Mouse (Mus musculus) intestine, postnatal 0 days (tissue): ENCODE data around the gene Cx3cr1. TPM values are rescaled to one million over a fixed set of nuclear protein-coding genes. Genes with fewer than 3 reads are reported as not detected.

ENCODE experiments used
- ATAC-seq: fragments of 200-750 bp; cut with Nextera tagmentation; 2 replicates; pipeline ENCODE4 v1.8.0; 2017; ENCODE audit warnings: mild to moderate bottlenecking, moderate TSS enrichment, moderate library complexity
- H3K27ac ChIP-seq: fragments of 300-500 bp; sonication (generic); 2 replicates; pipeline ENCODE4 v1.5.1; 2014; ENCODE audit warnings: mild to moderate bottlenecking, low read depth, low read length, moderate library complexity
- H3K27me3 ChIP-seq: fragments of 300-500 bp; sonication (generic); replicated peaks from 2 replicates; pipeline ENCODE4 v1.6.1; 2014; ENCODE audit warnings: low read length, mixed read lengths; ENCODE audit not compliant: control insufficient read depth, insufficient read depth
- H3K36me3 ChIP-seq: fragments of 300-500 bp; sonication (generic); 2 replicates; pipeline ENCODE4 v1.6.1; 2014; ENCODE audit warnings: mild to moderate bottlenecking, moderate library complexity; ENCODE audit not compliant: control insufficient read depth, insufficient read depth
- H3K4me1 ChIP-seq: fragments of 300-500 bp; sonication (generic); replicated peaks from 2 replicates; pipeline ENCODE4 v1.6.1; 2014; ENCODE audit warnings: antibody characterized with exemption, low read length, mixed read lengths; ENCODE audit not compliant: control insufficient read depth, insufficient read depth
- H3K4me2 ChIP-seq: fragments of 300-500 bp; sonication (generic); replicated peaks from 2 replicates; pipeline ENCODE4 v1.6.1; 2014; ENCODE audit warnings: low read depth, mild to moderate bottlenecking, moderate library complexity
- H3K4me3 ChIP-seq: fragments of 300-500 bp; sonication (generic); 2 replicates; pipeline ENCODE4 v1.5.1; 2014; ENCODE audit warnings: low read depth, low read length
- H3K9ac ChIP-seq: fragments of 300-500 bp; sonication (generic); 2 replicates; pipeline ENCODE4 v1.6.1; 2014; ENCODE audit warnings: mild to moderate bottlenecking, low read depth, low read length
- H3K9me3 ChIP-seq: fragments of 300-500 bp; sonication (generic); 2 replicates; pipeline ENCODE4 v1.6.1; 2016; ENCODE audit warnings: mixed run types; ENCODE audit not compliant: control insufficient read depth
- CTCF ChIP-seq: sonication (generic); IDR thresholded peaks from 2 replicates; pipeline ENCODE4 v1.5.1; 2016; ENCODE audit warnings: low read depth, mild to moderate bottlenecking, control low read depth, antibody characterized with exemption, moderate library complexity
- WGBS: fragments of 180-500 bp; shearing (Covaris S2); extraction: QIAGEN DNeasy Blood & Tissue Kit; methylation state at CpG from one replicate; pipeline ENCODE4 v1.1.7; 2014; 5-methylcytosine and 5-hydroxymethylcytosine counted together
- polyA plus RNA-seq: library from polyadenylated mRNA; unstranded; fragments of >200 nt; fragmentation: Nextera tagmentation; extraction: Ambion mirVana; gene quantifications from 2 replicates; pipeline ENCODE4 v1.2.1, GENCODE M21; 2015

Gene Cx3cr1
- polyA plus RNA-seq, 1 experiment from 2014 or later: 5.4 TPM

DNA sequence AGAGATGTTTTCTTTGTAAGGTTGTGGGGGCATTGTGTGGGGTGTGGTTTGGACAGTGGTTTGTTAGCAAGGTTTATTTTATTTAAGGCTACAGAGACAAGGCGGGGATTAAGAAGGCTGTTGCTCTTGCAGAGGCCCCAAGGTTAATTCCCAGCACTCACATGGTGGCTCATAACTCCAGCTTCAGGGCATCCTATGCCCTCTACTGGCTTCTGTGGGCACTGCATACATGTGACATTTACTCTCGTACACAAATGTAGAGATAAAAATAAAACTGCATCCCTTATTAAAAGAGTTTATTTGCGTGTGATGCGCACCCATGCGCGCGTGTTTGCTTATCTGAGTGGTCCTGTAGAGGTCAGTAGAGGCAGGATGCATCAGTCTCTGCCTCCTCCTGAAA, 19.4 kb upstream of the Cx3cr1 start:
- Histone ChIP-seq H3K4me3 (no peak overlapping the region), H3K36me3 (no peaks in the 10 kb centered on the region), H3K4me1 (no peaks in the 10 kb centered on the region), H3K27me3 (no peaks in the 10 kb centered on the region), H3K27ac (no peak overlapping the region), H3K4me2 (no peak overlapping the region), H3K9me3 (0 out of 2 replicates have a peak, but pooled peaks cover 2% of the 10 kb centered on the region), H3K9ac (no peak overlapping the region)
- ATAC-seq: no peak
- 84% methylated on average over 7 of the region's 7 CpGs for WGBS
- TF ChIP-seq CTCF: 0 out of 2 replicates have a peak, but pooled peaks have one; percentile 15

- WGBS: 84% methylated on average over 9 of the region's 9 CpGs
- H3K4me2 ChIP-seq: no peak overlapping the region
Measured at GRCm38 (mm10) chr9:120084406-120084805, 14.7 kb upstream of the Cx3cr1 start.

DNA sequence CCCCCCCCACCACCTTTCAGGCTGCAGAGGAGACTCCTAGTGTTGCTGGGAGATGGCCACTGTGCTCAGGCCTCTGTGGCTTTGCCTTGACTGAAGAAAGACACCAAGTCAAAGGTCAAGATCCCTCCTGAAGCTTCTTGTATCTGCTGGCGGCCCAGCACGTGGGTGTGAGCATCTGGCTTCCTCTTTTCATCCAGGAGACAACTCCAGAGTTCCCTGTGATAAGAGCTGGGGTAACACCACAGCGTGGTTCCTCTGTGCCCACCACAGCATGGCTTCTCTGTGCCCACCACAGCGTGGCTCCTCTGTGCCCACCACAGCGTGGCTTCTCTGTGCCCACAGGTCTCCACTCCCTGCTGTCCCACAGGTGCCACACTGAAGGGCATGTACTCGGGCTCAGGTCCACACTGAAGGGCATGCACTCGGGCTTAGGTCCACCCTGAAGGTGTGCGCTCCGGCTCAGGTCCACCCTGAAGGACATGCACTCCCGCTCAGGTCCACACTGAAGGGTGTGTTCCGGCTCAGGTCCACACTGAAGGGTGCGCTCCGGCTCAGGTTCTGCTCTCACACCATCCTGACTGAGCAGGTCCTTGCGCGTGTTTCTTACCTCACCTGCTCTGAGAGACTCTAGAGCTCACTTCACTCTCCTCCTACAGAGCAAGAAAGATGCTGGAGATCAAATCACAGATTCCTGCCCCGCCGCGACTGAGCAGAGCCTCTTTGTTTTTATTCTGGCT, 13.6 kb upstream of the Cx3cr1 start:
- no peak overlapping the region for H3K9ac ChIP-seq
- H3K4me1 ChIP-seq: no peaks in the 10 kb centered on the region
- no peak overlapping the region for H3K4me3 ChIP-seq
- no peak overlapping the region for H3K27ac ChIP-seq
- no peak for ATAC-seq
- TF ChIP-seq CTCF: no peak
- no peaks in the 10 kb centered on the region for H3K27me3 ChIP-seq
- no peak overlapping the region for H3K4me2 ChIP-seq
- no peaks in the 10 kb centered on the region for H3K36me3 ChIP-seq
- WGBS: 80% methylated on average over 18 of the region's 18 CpGs
- 0 out of 2 replicates have a peak, but pooled peaks cover 2% of the 10 kb centered on the region for H3K9me3 ChIP-seq

More at GRCm38 (mm10) chr9:120084406-120084805, 14.7 kb upstream of the Cx3cr1 start:
- Histone ChIP-seq H3K27ac (no peak overlapping the region), H3K9me3 (0 out of 2 replicates have a peak, but pooled peaks cover 2% of the 10 kb centered on the region), H3K4me1 (no peaks in the 10 kb centered on the region), H3K9ac (no peak overlapping the region), H3K27me3 (no peaks in the 10 kb centered on the region), H3K4me3 (no peak overlapping the region), H3K36me3 (no peaks in the 10 kb centered on the region)
- ATAC-seq: no peak
- no peak for TF ChIP-seq CTCF

- H3K27ac ChIP-seq: no peak overlapping the region
- no peaks in the 10 kb centered on the region for H3K4me1 ChIP-seq
- TF ChIP-seq CTCF: no peak
- no peak overlapping the region for H3K4me3 ChIP-seq
- no peak overlapping the region for H3K9ac ChIP-seq
- H3K4me2 ChIP-seq: no peak overlapping the region
- H3K27me3 ChIP-seq: no peaks in the 10 kb centered on the region
- 0 out of 2 replicates have a peak, but pooled peaks cover 2% of the 10 kb centered on the region for H3K9me3 ChIP-seq
- H3K36me3 ChIP-seq: no peaks in the 10 kb centered on the region
- no peak for ATAC-seq
- WGBS: 84% methylated on average over 4 of the region's 4 CpGs
Measured at GRCm38 (mm10) chr9:120082691-120083090, 13.0 kb upstream of the Cx3cr1 start.

DNA sequence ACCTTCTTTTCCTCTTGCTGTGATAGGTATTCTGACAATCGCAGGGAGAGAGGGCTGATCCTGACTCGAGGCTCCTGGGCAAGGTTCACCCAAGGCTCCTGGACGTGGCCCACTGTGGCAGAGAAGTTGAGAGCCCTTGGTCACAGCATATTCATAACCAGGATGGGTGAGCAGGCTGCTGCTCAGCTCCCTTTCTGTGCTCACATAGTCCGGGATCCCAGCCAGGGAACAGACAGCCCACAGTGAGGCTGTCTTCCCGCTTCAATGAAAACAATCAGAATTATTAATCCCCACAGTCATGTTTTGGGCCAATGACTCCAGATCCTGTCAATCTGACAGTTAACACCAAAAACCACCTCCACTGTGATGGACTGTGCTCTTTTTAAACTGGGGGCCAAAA, 12.3 kb upstream of the Cx3cr1 start:
- Histone ChIP-seq H3K9ac (no peak overlapping the region), H3K9me3 (0 out of 2 replicates have a peak, but pooled peaks cover 2% of the 10 kb centered on the region), H3K36me3 (no peaks in the 10 kb centered on the region), H3K27me3 (no peaks in the 10 kb centered on the region), H3K27ac (no peak overlapping the region), H3K4me3 (no peak overlapping the region), H3K4me1 (no peaks in the 10 kb centered on the region), H3K4me2 (no peak overlapping the region)
- no peak for ATAC-seq
- WGBS: 80% methylated on average over 5 of the region's 5 CpGs
- no peak for TF ChIP-seq CTCF

DNA sequence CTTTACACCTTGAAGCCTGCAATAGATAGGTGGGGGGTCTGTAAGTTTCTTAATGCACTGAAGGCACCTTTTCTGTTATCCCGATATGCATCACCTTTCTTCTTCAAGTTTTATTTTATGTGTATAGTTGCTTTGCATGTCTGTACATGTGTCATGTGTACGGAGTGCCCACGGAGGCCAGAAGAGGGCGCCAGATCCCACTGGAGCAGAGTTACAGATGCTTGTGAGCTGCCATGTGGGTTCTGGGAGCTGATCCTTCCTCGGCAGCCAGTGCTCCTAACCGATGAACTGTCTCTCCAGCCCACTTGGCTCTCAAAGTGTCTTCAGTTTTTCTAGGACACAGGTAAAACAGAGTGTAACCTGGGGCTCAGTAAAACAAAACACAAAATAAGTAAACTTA, 11.6 kb upstream of the Cx3cr1 start:
- Histone ChIP-seq H3K27me3 (no peaks in the 10 kb centered on the region), H3K4me1 (no peaks in the 10 kb centered on the region), H3K27ac (no peak overlapping the region), H3K4me2 (no peak overlapping the region), H3K9ac (no peak overlapping the region), H3K36me3 (no peaks in the 10 kb centered on the region), H3K9me3 (0 out of 2 replicates have a peak, but pooled peaks cover 2% of the 10 kb centered on the region), H3K4me3 (no peak overlapping the region)
- ATAC-seq: no peak
- WGBS: 71% methylated on average over 6 of the region's 6 CpGs
- peak; percentile 34 for TF ChIP-seq CTCF
